Mouse (Mus musculus) hindlimb bud, embryonic 11.5 days (tissue): ENCODE measurements around the gene Sstr2.

Source experiments
- DNase-seq: peaks from one replicate; pipeline ENCODE4 v3.0.0-alpha.2; 2012; ENCODE audit warnings: low read depth, low spot score; ENCODE audit errors: extremely low spot score

The Sstr2 gene

DNA sequence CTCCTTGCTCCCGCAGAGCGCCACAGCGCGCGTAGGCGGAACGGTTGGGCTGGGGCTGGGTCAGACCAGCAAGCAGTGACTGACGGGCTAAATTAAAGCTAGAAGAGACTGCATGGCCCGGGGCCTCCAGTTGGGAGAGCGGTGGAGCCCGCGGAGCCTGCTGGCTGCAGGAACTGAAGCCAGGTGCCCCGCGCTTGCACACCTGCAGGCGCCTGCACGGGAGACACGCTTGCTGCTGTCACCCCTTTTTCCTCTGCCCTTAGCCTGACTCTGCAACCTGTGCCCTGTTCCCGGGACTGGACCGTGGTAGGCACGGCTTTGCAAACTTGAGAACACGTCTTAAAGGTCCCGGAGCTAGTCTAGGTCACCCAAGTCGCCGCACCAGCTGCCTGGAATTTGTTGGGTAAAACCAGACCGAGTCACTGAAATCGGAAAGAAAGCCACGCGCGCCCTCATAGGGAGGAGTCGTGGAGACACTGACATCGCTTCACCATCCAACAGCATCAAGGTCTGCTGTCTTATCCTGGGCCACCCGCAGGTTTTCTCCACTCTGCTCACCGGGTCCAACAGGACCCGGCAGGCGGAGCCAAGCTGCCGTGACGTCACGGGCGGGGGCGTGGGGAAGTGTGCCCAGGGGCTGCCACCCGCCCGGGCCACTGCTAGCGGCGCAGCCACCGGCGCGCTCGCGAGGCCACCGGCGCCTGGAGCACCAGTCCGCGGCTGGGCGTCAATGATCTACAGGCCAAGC, at the start of gene Sstr2:
Gene Sstr2 (plus strand): TSS at position 671 of the 748 bp plus-strand sequence.
- no peak for DNase-seq

- no peak for DNase-seq
These were observed 47.5 kb upstream of the Sstr2 start for GRCm38 (mm10) chr11:113571616-113572015.

- no peak for DNase-seq
These were observed 46.5 kb upstream of the Sstr2 start for GRCm38 (mm10) chr11:113572641-113573040.

DNA sequence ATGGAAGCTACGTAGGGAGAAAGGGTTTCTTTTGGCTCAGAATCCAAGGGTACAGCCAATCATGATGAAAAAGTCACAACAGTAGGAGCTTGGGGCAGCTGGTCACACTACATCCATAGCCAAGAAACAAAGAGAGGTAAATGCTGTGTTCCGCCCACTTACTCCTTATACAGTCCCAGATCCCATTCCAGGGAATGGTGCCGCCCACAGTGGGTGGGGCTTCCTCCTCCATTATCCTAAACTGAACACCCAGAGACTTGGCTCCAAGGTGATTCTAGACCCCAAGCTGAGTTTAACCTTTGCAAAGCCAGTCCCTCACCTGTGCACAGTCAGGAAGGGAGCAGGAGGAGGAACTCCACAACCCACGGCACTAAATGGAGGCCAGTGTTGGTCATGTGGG, 41.9 kb upstream of the Sstr2 start:
- DNase-seq = no peak

- no peak for DNase-seq
These were observed 35.1 kb upstream of the Sstr2 start for GRCm38 (mm10) chr11:113583879-113584661.

DNA sequence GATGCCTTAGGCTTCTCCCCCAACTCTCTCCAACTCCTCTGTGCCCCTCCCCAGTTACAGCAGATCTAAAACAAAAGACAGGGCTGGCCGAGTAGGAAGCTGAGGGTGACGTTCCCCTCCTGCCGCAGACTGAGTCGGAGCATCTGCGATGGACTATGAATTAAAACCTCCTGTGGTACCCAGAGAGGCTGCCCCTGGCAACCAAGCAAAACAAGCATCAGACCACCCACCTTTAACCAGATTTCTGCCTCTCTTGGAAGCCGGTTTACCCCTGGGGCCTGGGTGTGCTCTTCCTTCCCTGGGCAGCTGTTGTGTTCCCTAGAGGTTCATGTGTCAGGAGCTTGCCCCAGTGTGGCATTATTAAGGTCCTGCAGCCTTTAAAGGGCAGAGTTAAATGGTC, 32.7 kb upstream of the Sstr2 start:
- DNase-seq = no peak

DNA sequence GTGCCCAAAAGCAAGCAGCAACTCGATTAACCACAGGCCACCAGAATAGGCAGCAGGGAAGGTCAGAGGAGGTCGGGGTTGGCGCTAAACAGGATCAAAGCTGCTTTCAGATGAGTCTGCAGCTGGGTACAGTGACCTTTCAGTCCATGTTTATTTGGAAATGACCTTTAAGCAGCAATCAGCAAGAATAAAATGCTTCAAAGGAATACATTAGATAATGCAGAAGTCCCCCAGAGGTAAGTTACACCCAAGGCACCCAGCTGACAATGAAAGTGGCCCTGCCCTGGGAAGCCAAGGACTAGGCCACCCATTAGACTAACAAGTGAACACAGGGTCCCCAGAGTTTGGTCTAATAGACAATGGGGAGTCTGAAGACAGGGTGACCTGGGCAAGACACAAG, 30.2 kb upstream of the Sstr2 start:
- no peak for DNase-seq

- DNase-seq = no peak
These were observed 24.0 kb upstream of the Sstr2 start for GRCm38 (mm10) chr11:113595144-113595543.

DNA sequence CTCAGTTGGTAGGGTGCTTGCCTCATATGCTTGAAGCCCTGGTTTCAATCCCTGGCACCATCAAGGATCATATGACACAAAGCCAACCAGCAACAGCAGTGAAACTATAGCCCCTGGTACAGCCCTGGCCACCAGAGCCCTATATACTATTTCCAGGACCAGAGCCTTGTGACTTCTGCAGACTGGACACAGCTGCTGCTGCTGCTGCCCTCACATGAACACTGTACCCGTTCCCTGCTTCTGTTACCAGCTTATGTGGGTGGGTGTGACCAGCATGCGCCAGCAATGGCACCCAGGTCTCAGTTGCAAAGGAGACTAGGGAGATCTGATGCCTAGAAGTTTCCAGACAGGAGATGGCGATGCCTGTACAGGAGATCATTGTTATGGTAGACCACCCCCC, 21.5 kb upstream of the Sstr2 start:
- DNase-seq = no peak

DNA sequence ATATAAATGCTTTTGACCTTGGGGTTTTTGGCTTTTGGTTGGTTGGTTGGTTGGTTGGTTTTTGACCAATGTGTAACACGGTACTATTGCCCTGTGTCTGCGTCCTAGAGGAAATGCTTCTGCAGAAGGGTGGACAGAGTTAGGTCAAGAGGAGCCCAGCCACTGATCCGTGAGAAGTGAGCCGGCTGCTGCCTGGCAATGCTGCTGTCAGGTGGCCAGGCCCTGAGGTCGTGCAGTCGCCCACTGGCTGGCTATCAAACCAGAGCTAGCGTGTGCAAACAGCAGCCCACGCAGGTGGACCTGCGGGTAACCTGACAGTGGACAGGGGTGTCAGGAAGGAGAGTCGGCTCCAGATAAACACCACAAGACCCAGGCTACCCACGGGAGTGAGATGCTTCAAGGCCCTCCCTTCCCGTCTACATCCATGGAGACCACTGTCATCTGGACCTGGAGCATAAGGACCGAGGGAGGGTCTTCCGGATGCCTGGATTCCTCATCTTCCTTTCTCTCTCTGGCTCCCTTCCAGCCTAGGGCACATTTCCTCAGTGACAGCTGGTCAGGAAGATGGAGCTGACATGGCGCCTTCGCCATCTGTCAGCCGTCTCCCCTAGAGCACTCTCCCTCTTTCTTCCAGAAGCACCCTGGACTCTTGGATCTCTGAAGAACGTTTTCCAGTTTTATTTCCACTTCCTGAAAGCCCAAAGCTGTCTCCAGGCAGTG, 18.5 kb upstream of the Sstr2 start:
- DNase-seq = no peak

DNA sequence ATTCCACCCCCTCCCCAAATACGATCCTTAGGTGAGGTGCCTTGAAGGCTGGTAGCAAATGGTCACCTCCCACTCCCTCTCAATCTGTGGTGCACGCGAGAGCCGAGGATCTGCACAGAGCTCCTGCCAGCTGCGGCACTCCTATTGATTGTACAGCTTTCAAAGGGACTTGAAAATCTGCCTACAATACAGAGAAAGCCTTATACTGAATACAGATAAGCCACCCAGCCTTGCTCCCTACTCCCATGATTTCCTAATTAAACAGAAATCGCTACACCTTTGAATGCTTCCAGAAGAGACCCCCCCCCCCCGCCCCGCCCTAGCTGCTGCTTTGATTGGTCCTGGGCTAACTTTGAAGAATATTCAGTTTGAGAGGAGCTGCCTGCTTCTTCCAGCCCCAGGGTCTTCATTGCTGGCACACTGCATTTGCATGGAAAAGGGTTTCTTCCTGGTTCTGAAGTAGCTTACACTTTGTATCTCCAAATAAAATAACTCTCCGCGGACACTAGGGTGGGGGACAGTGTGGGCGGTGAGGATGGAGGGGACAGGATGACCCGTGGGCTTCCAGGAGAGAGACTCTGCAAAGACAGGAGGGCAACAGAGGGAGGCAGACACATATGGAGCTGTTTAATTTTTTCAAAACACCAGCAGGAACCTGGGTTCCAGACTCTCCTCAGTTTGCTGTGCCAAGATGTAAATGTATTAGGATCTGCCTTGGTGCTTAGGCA, 17.4 kb upstream of the Sstr2 start:
- no peak for DNase-seq

DNA sequence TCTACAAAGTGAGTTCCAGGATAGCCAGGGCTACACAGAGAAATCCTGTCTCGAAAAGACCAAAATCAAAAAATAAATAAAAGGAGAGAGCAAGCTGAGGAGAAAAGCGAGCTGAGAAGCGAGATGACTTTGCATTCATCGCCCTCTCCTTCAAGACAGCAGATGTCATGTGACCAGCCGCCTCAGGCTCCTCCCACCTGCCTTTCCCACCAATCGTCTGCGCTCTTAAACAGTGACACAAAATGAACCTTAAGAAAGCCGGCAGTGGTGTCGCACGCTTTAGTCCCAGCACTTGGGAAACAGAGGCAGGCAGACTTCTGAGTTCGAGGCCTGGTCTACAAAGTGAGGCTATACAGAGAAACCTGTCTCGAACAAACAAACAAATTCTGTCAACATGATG, 11.6 kb upstream of the Sstr2 start:
- DNase-seq = no peak

GRCm38 (mm10) chr11:113609581-113609980, 9.6 kb upstream of the Sstr2 start:
- no peak for DNase-seq

DNA sequence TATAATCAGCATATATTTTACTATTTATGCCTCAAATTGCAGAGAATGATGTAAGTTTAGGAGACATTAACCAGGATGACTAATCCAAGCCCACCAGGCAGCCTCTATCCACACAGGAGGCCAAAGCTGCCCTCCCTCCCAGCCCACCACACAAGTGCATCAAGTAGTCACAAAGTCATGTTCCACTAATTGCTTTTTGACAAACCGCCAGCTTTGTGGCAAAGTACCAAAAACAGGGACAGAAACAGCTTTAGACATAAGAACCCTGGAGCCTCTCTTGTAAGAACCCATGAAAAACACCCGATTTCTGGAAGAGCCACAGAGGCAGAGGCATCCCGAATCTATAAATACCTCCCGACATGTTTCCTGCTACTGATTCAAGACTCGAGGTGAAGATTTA, 8.9 kb upstream of the Sstr2 start:
- no peak for DNase-seq

DNA sequence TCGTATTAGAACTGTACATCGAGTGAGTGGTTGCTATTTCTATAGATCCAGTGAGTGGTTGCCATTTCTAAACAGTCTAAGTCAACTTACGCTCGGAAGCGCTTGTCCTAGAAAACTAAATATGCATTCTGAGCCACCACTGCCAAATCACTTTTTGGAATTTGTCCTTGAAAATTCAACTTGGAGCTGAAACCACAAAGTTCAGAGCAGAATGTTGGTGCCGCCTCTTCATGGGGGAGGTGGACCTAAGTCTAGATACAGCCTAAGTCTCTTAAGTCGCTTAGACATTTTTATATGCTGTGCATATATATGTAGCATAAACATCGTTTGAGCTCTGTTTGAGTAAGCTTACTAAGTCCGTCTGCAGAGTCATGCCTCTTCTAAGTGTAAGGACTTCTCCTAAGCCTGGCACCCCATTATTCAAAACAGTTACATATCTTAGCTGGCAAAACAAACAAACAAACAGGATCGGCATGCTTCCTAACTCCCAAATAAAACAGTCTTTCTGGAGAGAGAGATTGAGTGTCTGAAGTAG, 8.0 kb upstream of the Sstr2 start:
- no peak for DNase-seq

DNA sequence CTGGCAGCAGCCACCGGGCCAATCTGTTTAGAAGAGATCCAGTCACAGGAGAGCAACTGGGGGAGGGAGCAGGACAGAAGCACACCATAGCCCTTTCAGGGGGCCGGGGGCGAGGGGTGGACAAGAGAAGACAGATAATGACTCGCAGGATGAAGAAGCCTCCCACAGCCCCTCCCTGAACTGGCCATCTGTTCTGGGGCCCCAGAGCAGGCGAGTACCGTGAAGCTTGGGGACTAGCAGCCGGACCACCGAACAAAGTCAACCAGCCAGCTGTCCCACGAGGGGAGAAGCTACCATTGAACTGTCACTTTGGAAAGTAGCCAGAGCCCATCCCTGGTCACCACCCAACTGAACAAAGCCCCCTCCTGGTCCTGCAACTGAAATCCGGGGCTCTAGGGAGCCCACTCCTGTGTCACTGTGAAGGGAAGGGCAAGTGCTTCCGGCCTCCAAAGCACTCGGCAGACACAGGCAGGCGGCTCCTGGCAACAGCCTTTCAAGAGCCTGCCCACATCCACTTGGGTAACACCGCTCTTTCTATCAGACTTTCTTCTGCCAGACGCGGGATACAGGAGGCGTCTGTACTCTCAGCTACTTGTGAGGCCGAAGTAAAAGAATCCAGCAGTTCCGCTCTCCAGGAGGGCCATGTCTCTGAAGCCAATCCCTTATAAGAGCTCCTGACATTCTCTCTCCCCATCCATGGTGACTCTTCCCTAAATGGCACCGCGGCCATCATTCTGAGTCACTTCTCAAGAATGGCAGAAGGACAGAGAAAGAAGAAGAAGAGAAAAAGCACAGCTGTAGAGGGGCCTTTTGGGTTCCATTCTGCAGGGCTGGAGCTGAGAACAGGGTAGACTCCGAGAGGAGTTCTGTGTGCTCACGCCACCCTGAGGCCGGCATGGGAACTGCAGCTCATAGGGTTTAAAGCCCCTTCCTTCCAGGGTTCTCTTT, 7.2 kb upstream of the Sstr2 start:
- no peak for DNase-seq

- DNase-seq = no peak
These were observed 4.7 kb upstream of the Sstr2 start for GRCm38 (mm10) chr11:113614476-113614875.

- peak; percentile 63 for DNase-seq
These were observed 1.8 kb upstream of the Sstr2 start for GRCm38 (mm10) chr11:113617132-113617911.

- DNase-seq = no peak
These were observed 855 bp upstream of the Sstr2 start for GRCm38 (mm10) chr11:113618303-113618671.
